Mouse (Mus musculus): ENCODE measurements around the gene Kif5a.
"Not testable (repeated sequence)": the region's sequence is repeated elsewhere in the genome, so short reads cannot be mapped to it uniquely, and the experiment has no call there.

Gene Kif5a

GRCm38 (mm10) chr10:127262548-127263398 lies at the start of gene Kif5a:
TSS of gene Kif5a (minus strand) at chr10:127263348.
- DNase-seq (ENCODE audit: low spot score) = peak; percentile 48

- no peak for DNase-seq (ENCODE audit: low spot score)
Measured at GRCm38 (mm10) chr10:127312858-127313257, 49.7 kb upstream of the Kif5a start.

GRCm38 (mm10) chr10:127312356-127312676 lies 49.2 kb upstream of the Kif5a start:
- peak; percentile 63 for DNase-seq (ENCODE audit: low spot score)

- DNase-seq (ENCODE audit: low spot score) = peak; percentile 91
Measured at GRCm38 (mm10) chr10:127311476-127312355, 48.6 kb upstream of the Kif5a start, which contains the start of gene Mars. TSS of gene Mars (minus strand) at chr10:127311786.

GRCm38 (mm10) chr10:127310523-127311475 lies 47.7 kb upstream of the Kif5a start:
- no peak for DNase-seq (ENCODE audit: low spot score)

GRCm38 (mm10) chr10:127309167-127309566 lies 46.0 kb upstream of the Kif5a start:
- not testable (repeated sequence) for DNase-seq (ENCODE audit: low spot score)

- no peak for DNase-seq (ENCODE audit: low spot score)
Measured at GRCm38 (mm10) chr10:127303136-127303535, 40.0 kb upstream of the Kif5a start.

GRCm38 (mm10) chr10:127300361-127300760 lies 37.2 kb upstream of the Kif5a start:
- no peak for DNase-seq (ENCODE audit: low spot score)

GRCm38 (mm10) chr10:127297015-127297871 lies 34.1 kb upstream of the Kif5a start:
- no peak for DNase-seq (ENCODE audit: low spot score)

GRCm38 (mm10) chr10:127295986-127296794 lies 33.0 kb upstream of the Kif5a start:
- no peak for DNase-seq (ENCODE audit: low spot score)

- no peak for DNase-seq (ENCODE audit: low spot score)
Measured at GRCm38 (mm10) chr10:127294895-127295510, 31.9 kb upstream of the Kif5a start.

- DNase-seq (ENCODE audit: low spot score) = no peak
Measured at GRCm38 (mm10) chr10:127293590-127294113, 30.5 kb upstream of the Kif5a start.

GRCm38 (mm10) chr10:127292987-127293538 lies 29.9 kb upstream of the Kif5a start:
- DNase-seq (ENCODE audit: low spot score) = no peak

GRCm38 (mm10) chr10:127291881-127292638 lies 28.9 kb upstream of the Kif5a start:
- no peak for DNase-seq (ENCODE audit: low spot score)

- DNase-seq (ENCODE audit: low spot score) = peak; percentile 65
Measured at GRCm38 (mm10) chr10:127290930-127291880, 28.1 kb upstream of the Kif5a start.

- peak; percentile 100 for DNase-seq (ENCODE audit: low spot score)
Measured at GRCm38 (mm10) chr10:127290307-127290929, 27.3 kb upstream of the Kif5a start.

All from ovary, postnatal 36 days (tissue).